Mouse (Mus musculus) C2C12 (cell line): ENCODE data around the gene Adh7.

ENCODE experiments used
- CTCF ChIP-seq: IDR thresholded peaks from one replicate; pipeline ENCODE4 v1.5.1; 2011; ENCODE audit not compliant: control insufficient read depth, insufficient read depth, insufficient read length
- MAX ChIP-seq: IDR thresholded peaks from one replicate; pipeline ENCODE4 v1.6.1; 2011; ENCODE audit warnings: mild to moderate bottlenecking, control low read depth
- USF1 ChIP-seq: IDR thresholded peaks from one replicate; pipeline ENCODE4 v1.6.1; 2011; ENCODE audit warnings: low read depth, mild to moderate bottlenecking, control low read depth, moderate library complexity

- TF ChIP-seq CTCF (no peak), USF1 (no peak), MAX (no peak)
These were observed 25.4 kb downstream of the Adh7 start for GRCm38 (mm10) chr3:138242933-138243332.
